Mouse (Mus musculus) midbrain, embryonic 13.5 days (tissue): Measurements from ENCODE around the gene Plcd3. TPM values are rescaled to one million over a fixed set of nuclear protein-coding genes. Genes with fewer than 3 reads are reported as not detected.

Experiments
- ATAC-seq: fragments of 200-750 bp; cut with Nextera tagmentation; 2 replicates; pipeline ENCODE4 v1.8.0; 2017; ENCODE audit warnings: mild to moderate bottlenecking, moderate TSS enrichment, moderate library complexity
- H3K27ac ChIP-seq: fragments of 300-500 bp; sonication (generic); 2 replicates; pipeline ENCODE4 v1.5.1; 2015; ENCODE audit warnings: inconsistent platforms, mild to moderate bottlenecking, moderate library complexity
- H3K27me3 ChIP-seq: fragments of 300-500 bp; sonication (generic); 2 replicates; pipeline ENCODE4 v1.6.1; 2015; ENCODE audit warnings: mild to moderate bottlenecking, inconsistent platforms
- H3K36me3 ChIP-seq: fragments of 300-500 bp; sonication (generic); 2 replicates; pipeline ENCODE4 v1.6.1; 2015; ENCODE audit warnings: mild to moderate bottlenecking, inconsistent platforms
- H3K4me1 ChIP-seq: fragments of 300-500 bp; sonication (generic); replicated peaks from 2 replicates; pipeline ENCODE4 v1.6.1; 2015; ENCODE audit warnings: inconsistent platforms
- H3K4me2 ChIP-seq: fragments of 300-500 bp; sonication (generic); replicated peaks from 2 replicates; pipeline ENCODE4 v1.6.1; 2015; ENCODE audit warnings: moderate library complexity, mild to moderate bottlenecking, inconsistent platforms
- H3K4me3 ChIP-seq: fragments of 300-500 bp; sonication (generic); replicated peaks from 2 replicates; pipeline ENCODE4 v1.5.1; 2015; ENCODE audit warnings: mild to moderate bottlenecking, inconsistent platforms
- H3K9ac ChIP-seq: fragments of 300-500 bp; sonication (generic); replicated peaks from 2 replicates; pipeline ENCODE4 v1.6.1; 2015; ENCODE audit warnings: mild to moderate bottlenecking, inconsistent platforms
- H3K9me3 ChIP-seq: fragments of 300-500 bp; sonication (generic); 2 replicates; pipeline ENCODE4 v1.6.1; 2016; ENCODE audit warnings: mild to moderate bottlenecking, inconsistent platforms
- WGBS: fragments of 180-500 bp; shearing (Covaris S2); methylation state at CpG from one replicate; pipeline ENCODE4 v1.1.7; 2015; 5-methylcytosine and 5-hydroxymethylcytosine counted together
- polyA plus RNA-seq: library from polyadenylated mRNA; unstranded; fragments of >200 nt; fragmentation: Nextera tagmentation; extraction: Ambion mirVana; gene quantifications from 2 replicates; pipeline ENCODE4 v1.2.1, GENCODE M21; 2015

Plcd3 gene
- polyA plus RNA-seq, 1 experiment from 2014 or later, result 1.1 TPM

GRCm38 (mm10) chr11:103050153-103050552, 51.3 kb downstream of the Plcd3 start:
- Histone ChIP-seq H3K9me3 (no peaks in the 10 kb centered on the region), H3K4me2 (no peak overlapping the region), H3K36me3 (peaks cover 62% of the 10 kb centered on the region), H3K4me3 (no peak overlapping the region), H3K27me3 (no peaks in the 10 kb centered on the region), H3K27ac (no peak overlapping the region), H3K9ac (no peak overlapping the region), H3K4me1 (no peaks in the 10 kb centered on the region)
- ATAC-seq, result no peak
- 94% methylated on average over 9 of the region's 9 CpGs for WGBS

- Histone ChIP-seq H3K4me2 (no peak overlapping the region), H3K4me3 (no peak overlapping the region), H3K9me3 (no peaks in the 10 kb centered on the region), H3K36me3 (peaks cover 67% of the 10 kb centered on the region), H3K27me3 (no peaks in the 10 kb centered on the region), H3K27ac (no peak overlapping the region), H3K4me1 (no peaks in the 10 kb centered on the region), H3K9ac (no peak overlapping the region)
- ATAC-seq, result no peak
- 95% methylated on average over 5 of the region's 5 CpGs for WGBS
These were observed 51.8 kb downstream of the Plcd3 start for GRCm38 (mm10) chr11:103049611-103050010.

- no peaks in the 10 kb centered on the region for H3K27me3 ChIP-seq
- H3K9ac ChIP-seq, result no peak overlapping the region
- 64% methylated on average over 8 of the region's 8 CpGs for WGBS
- 0 out of 2 replicates have a peak, but pooled peaks cover 3% of the 10 kb centered on the region for H3K4me1 ChIP-seq
- H3K9me3 ChIP-seq, result no peaks in the 10 kb centered on the region
- no peak overlapping the region for H3K4me2 ChIP-seq
- H3K36me3 ChIP-seq, result peaks cover 62% of the 10 kb centered on the region
- no peak for ATAC-seq
- H3K4me3 ChIP-seq, result no peak overlapping the region
- H3K27ac ChIP-seq, result no peak overlapping the region
These were observed 55.2 kb downstream of the Plcd3 start for GRCm38 (mm10) chr11:103046286-103046685.

GRCm38 (mm10) chr11:103043982-103044381, 57.5 kb downstream of the Plcd3 start:
- H3K27ac ChIP-seq, result no peak overlapping the region
- H3K27me3 ChIP-seq, result no peaks in the 10 kb centered on the region
- H3K9ac ChIP-seq, result no peak overlapping the region
- WGBS, result 98% methylated on average over 3 of the region's 3 CpGs
- no peak for ATAC-seq
- H3K4me3 ChIP-seq, result no peak overlapping the region
- H3K9me3 ChIP-seq, result no peaks in the 10 kb centered on the region
- H3K4me1 ChIP-seq, result 0 out of 2 replicates have a peak, but pooled peaks cover 3% of the 10 kb centered on the region
- H3K36me3 ChIP-seq, result peaks cover 47% of the 10 kb centered on the region
- no peak overlapping the region for H3K4me2 ChIP-seq

GRCm38 (mm10) chr11:103042828-103043227, 58.6 kb downstream of the Plcd3 start:
- Histone ChIP-seq H3K36me3 (peaks cover 54% of the 10 kb centered on the region), H3K4me3 (no peak overlapping the region), H3K4me1 (0 out of 2 replicates have a peak, but pooled peaks cover 3% of the 10 kb centered on the region), H3K27ac (no peak overlapping the region), H3K27me3 (no peaks in the 10 kb centered on the region), H3K9ac (no peak overlapping the region), H3K9me3 (no peaks in the 10 kb centered on the region), H3K4me2 (no peak overlapping the region)
- 81% methylated on average over 4 of the region's 4 CpGs for WGBS
- no peak for ATAC-seq

GRCm38 (mm10) chr11:103038037-103038436, 63.4 kb downstream of the Plcd3 start:
- Histone ChIP-seq H3K27me3 (no peaks in the 10 kb centered on the region), H3K4me2 (no peak overlapping the region), H3K9me3 (no peaks in the 10 kb centered on the region), H3K9ac (no peak overlapping the region), H3K4me1 (0 out of 2 replicates have a peak, but pooled peaks cover 3% of the 10 kb centered on the region), H3K4me3 (no peak overlapping the region), H3K36me3 (peaks cover 22% of the 10 kb centered on the region), H3K27ac (no peak overlapping the region)
- WGBS, result 93% methylated on average over 6 of the region's 6 CpGs
- no peak for ATAC-seq

- Histone ChIP-seq H3K4me3 (no peak overlapping the region), H3K27ac (no peak overlapping the region), H3K4me1 (no peaks in the 10 kb centered on the region), H3K9ac (no peak overlapping the region), H3K27me3 (no peaks in the 10 kb centered on the region), H3K36me3 (peaks cover 19% of the 10 kb centered on the region), H3K4me2 (no peak overlapping the region), H3K9me3 (no peaks in the 10 kb centered on the region)
- WGBS, result 86% methylated on average over 8 of the region's 8 CpGs
- no peak for ATAC-seq
These were observed 64.5 kb downstream of the Plcd3 start for GRCm38 (mm10) chr11:103036881-103037465.

GRCm38 (mm10) chr11:103035007-103035406, 66.5 kb downstream of the Plcd3 start:
- H3K4me3 ChIP-seq, result no peak overlapping the region
- H3K27ac ChIP-seq, result no peak overlapping the region
- no peaks in the 10 kb centered on the region for H3K27me3 ChIP-seq
- H3K4me2 ChIP-seq, result no peak overlapping the region
- H3K9ac ChIP-seq, result no peak overlapping the region
- ATAC-seq, result no peak
- peaks cover 19% of the 10 kb centered on the region for H3K36me3 ChIP-seq
- H3K4me1 ChIP-seq, result peaks cover 3% of the 10 kb centered on the region
- H3K9me3 ChIP-seq, result no peaks in the 10 kb centered on the region
- 90% methylated on average over 6 of the region's 6 CpGs for WGBS

- no peaks in the 10 kb centered on the region for H3K9me3 ChIP-seq
- peaks cover 16% of the 10 kb centered on the region for H3K4me1 ChIP-seq
- 94% methylated on average over 3 of the region's 3 CpGs for WGBS
- no peak overlapping the region for H3K27ac ChIP-seq
- no peaks in the 10 kb centered on the region for H3K27me3 ChIP-seq
- H3K9ac ChIP-seq, result no peak overlapping the region
- no peak overlapping the region for H3K4me3 ChIP-seq
- H3K36me3 ChIP-seq, result peaks cover 11% of the 10 kb centered on the region
- ATAC-seq, result no peak
- H3K4me2 ChIP-seq, result no peak overlapping the region
These were observed 68.4 kb downstream of the Plcd3 start for GRCm38 (mm10) chr11:103033030-103033429.

- under 1% methylated on average over 36 of the region's 36 CpGs for WGBS
- Histone ChIP-seq H3K9ac (peak within 1 kb of the TSS; percentile 75), H3K27ac (peak within 1 kb of the TSS; percentile 74), H3K9me3 (no peaks in the 10 kb centered on the region), H3K4me3 (peak within 1 kb of the TSS; percentile 71), H3K4me2 (peak within 1 kb of the TSS; percentile 70), H3K4me1 (peaks cover 26% of the 10 kb centered on the region), H3K36me3 (peaks cover 7% of the 10 kb centered on the region; the same call in 1 of the 2 replicates), H3K27me3 (no peaks in the 10 kb centered on the region)
- ATAC-seq, result peak; percentile 99
These were observed 73.1 kb downstream of the Plcd3 start, which contains the start of the genes Nmt1 and Dcakd for GRCm38 (mm10) chr11:103028176-103028891. Gene Nmt1 (plus strand): TSS chr11:103028190. Gene Dcakd (minus strand): TSS chr11:103028333.

GRCm38 (mm10) chr11:103027570-103028175, 73.8 kb downstream of the Plcd3 start:
- Histone ChIP-seq H3K9ac (peak overlapping the region; percentile 62), H3K36me3 (peaks cover 7% of the 10 kb centered on the region; the same call in 1 of the 2 replicates), H3K4me3 (peak overlapping the region; percentile 71), H3K27me3 (no peaks in the 10 kb centered on the region), H3K4me1 (peaks cover 26% of the 10 kb centered on the region), H3K27ac (peak overlapping the region; percentile 56; the same call in 1 of the 2 replicates), H3K4me2 (peak overlapping the region; percentile 70), H3K9me3 (no peaks in the 10 kb centered on the region)
- 17% methylated on average over 8 of the region's 8 CpGs for WGBS
- ATAC-seq, result no peak

- WGBS, result 94% methylated on average over 3 of the region's 3 CpGs
- H3K4me2 ChIP-seq, result no peak overlapping the region
- no peak for ATAC-seq
These were observed 74.6 kb downstream of the Plcd3 start for GRCm38 (mm10) chr11:103026901-103027300.

More at GRCm38 (mm10) chr11:103026901-103027300, 74.6 kb downstream of the Plcd3 start:
- Histone ChIP-seq H3K9ac (no peak overlapping the region), H3K9me3 (no peaks in the 10 kb centered on the region), H3K27ac (no peak overlapping the region), H3K4me3 (no peak overlapping the region), H3K4me1 (peaks cover 26% of the 10 kb centered on the region), H3K27me3 (no peaks in the 10 kb centered on the region), H3K36me3 (peaks cover 7% of the 10 kb centered on the region; the same call in 1 of the 2 replicates)
